Mouse (Mus musculus): ENCODE data around the gene Actn4.

GRCm38 (mm10) chr7:28984452-28984851 lies 22.3 kb upstream of the Actn4 start:
- no peak for TF ChIP-seq POLR2A (IDR thresholded peaks at IDR 0.05; ENCODE audit: borderline replicate concordance, insufficient read depth, low read length)
- no peak for TF ChIP-seq CTCF (IDR thresholded peaks at IDR 0.05; ENCODE audit: borderline replicate concordance, insufficient read depth, low read depth, low read length)

Data from cerebellum, adult 2 months (tissue).